8 mouse cellular contexts compared by ENCODE assay signal in genomic region chr2:74027404-74028104, GRCm38 (mm10).
DNase-seq lines count a peak whose midpoint lies in the region; ATAC-seq and TF ChIP-seq lines count a peak whose summit lies in the region.

No protein-coding gene starts in this region.

- H3K9ac ChIP-seq in heart, adult 2 months (ENCODE audit: low read depth, low read length): no peak overlapping the region
- H3K9ac ChIP-seq in embryonic facial prominence, embryonic 11.5 days (replicated peaks; ENCODE audit: low read length): no peak overlapping the region
- no peak overlapping the region for H3K9ac ChIP-seq in stomach, embryonic 14.5 days (replicated peaks; ENCODE audit: low read depth, low read length)

- TF ChIP-seq EP300 in heart, adult 2 months (IDR thresholded peaks at IDR 0.05; ENCODE audit: insufficient read depth, low read depth, low read length): no peak

- DNase-seq in heart, adult 2 months: peak; percentile 9 to 20
- no peak for DNase-seq in heart, adult 9 months (ENCODE audit: low spot score in 2 of 2)
- DNase-seq in ES-CJ7 (ENCODE audit: low read depth, low spot score): peak; percentile 11
- peak; percentile 66 for DNase-seq in embryonic facial prominence, embryonic 11.5 days (ENCODE audit: low spot score)
- DNase-seq in kidney, postnatal 36 days: peak; percentile 6 to 51
- DNase-seq in mesoderm, embryonic 11.5 days (ENCODE audit: low read depth, low spot score): peak; percentile 29

- H3K27ac ChIP-seq in heart, adult 2 months: no peak overlapping the region
- H3K27ac ChIP-seq in embryonic facial prominence, embryonic 11.5 days (replicated peaks; ENCODE audit: low read depth, low read length): no peak overlapping the region
- no peak overlapping the region for H3K27ac ChIP-seq in stomach, embryonic 14.5 days (ENCODE audit: low read length)

- intact Hi-C loops in heart, adult 2 months (cut with DNase I): no loop called here

- H3K9me3 ChIP-seq in embryonic facial prominence, embryonic 11.5 days (replicated peaks; ENCODE audit: control insufficient read depth, low read length): no peaks in the 10 kb centered on the region
- no peaks in the 10 kb centered on the region for H3K9me3 ChIP-seq in stomach, embryonic 14.5 days (ENCODE audit: control insufficient read depth, low read depth, low read length)

- H3K4me2 ChIP-seq in embryonic facial prominence, embryonic 11.5 days (ENCODE audit: low read depth, low read length): no peak overlapping the region
- H3K4me2 ChIP-seq in stomach, embryonic 14.5 days (replicated peaks; ENCODE audit: low read depth, low read length): 0 out of 2 replicates have a peak overlapping the region, but pooled peaks have one; percentile 6

- TF ChIP-seq POLR2A in heart, adult 2 months (IDR thresholded peaks at IDR 0.05; ENCODE audit: insufficient read depth, low read depth, low read length): no peak

- TF ChIP-seq CTCF in heart, adult 2 months (IDR thresholded peaks at IDR 0.05): peak; percentile 40

- H3K36me3 ChIP-seq in heart, adult 2 months (ENCODE audit: control insufficient read depth, insufficient read depth, low read length): no peaks in the 10 kb centered on the region
- no peaks in the 10 kb centered on the region for H3K36me3 ChIP-seq in embryonic facial prominence, embryonic 11.5 days (replicated peaks; ENCODE audit: control insufficient read depth, insufficient read depth, low read depth, low read length)
- no peaks in the 10 kb centered on the region for H3K36me3 ChIP-seq in stomach, embryonic 14.5 days (ENCODE audit: control insufficient read depth, insufficient read depth, low read length)

- H3K79me2 ChIP-seq in heart, adult 2 months (replicated peaks; ENCODE audit: control insufficient read depth, insufficient read depth, low read length): no peaks in the 10 kb centered on the region

- H3K4me1 ChIP-seq in heart, adult 2 months (ENCODE audit: control insufficient read depth, insufficient read depth, low read length): no peaks in the 10 kb centered on the region
- H3K4me1 ChIP-seq in embryonic facial prominence, embryonic 11.5 days (ENCODE audit: control insufficient read depth, insufficient read depth, low read length): no peaks in the 10 kb centered on the region
- H3K4me1 ChIP-seq in stomach, embryonic 14.5 days (ENCODE audit: control insufficient read depth, insufficient read depth, low read length): no peaks in the 10 kb centered on the region

- H3K27me3 ChIP-seq in heart, adult 2 months (ENCODE audit: control insufficient read depth, insufficient read depth, low read length): no peaks in the 10 kb centered on the region
- no peaks in the 10 kb centered on the region for H3K27me3 ChIP-seq in embryonic facial prominence, embryonic 11.5 days (ENCODE audit: control insufficient read depth, insufficient read depth, low read length)
- H3K27me3 ChIP-seq in stomach, embryonic 14.5 days (ENCODE audit: control insufficient read depth, insufficient read depth, low read length): no peaks in the 10 kb centered on the region

- WGBS in heart, adult 2 months: 64% methylated on average over 11 of the region's 11 CpGs
- 55% methylated on average over 11 of the region's 11 CpGs for WGBS in embryonic facial prominence, embryonic 11.5 days
- 52% methylated on average over 11 of the region's 11 CpGs for WGBS in stomach, embryonic 14.5 days

- H3K4me3 ChIP-seq in heart, adult 2 months: no peak overlapping the region
- H3K4me3 ChIP-seq in embryonic facial prominence, embryonic 11.5 days (ENCODE audit: low read depth, low read length): no peak overlapping the region
- no peak overlapping the region for H3K4me3 ChIP-seq in stomach, embryonic 14.5 days (ENCODE audit: low read depth, low read length)

- no peak for ATAC-seq in embryonic facial prominence, embryonic 11.5 days (replicated peaks; ENCODE audit: insufficient number of reproducible peaks, low FRiP score, low TSS enrichment, low read depth)
- ATAC-seq in stomach, embryonic 14.5 days (ENCODE audit: insufficient number of reproducible peaks, insufficient read depth, low FRiP score, low read depth): no peak
- no peak for ATAC-seq in megakaryocyte progenitor cell, adult 5-6 weeks (replicated peaks; ENCODE audit: poor library complexity)

Comparison
In these comparisons a context has a peak if more than half of its experiments do, and no peak if none do; other contexts are left out.
1. DNase-seq: peak in heart, adult 2 months (2 of 2), ES-CJ7 (single experiment), embryonic facial prominence, embryonic 11.5 days (single experiment), kidney, postnatal 36 days (2 of 2) and mesoderm, embryonic 11.5 days (single experiment); none in heart, adult 9 months (0 of 2).